Mouse (Mus musculus): ENCODE measurements around the gene Olfr618.

GRCm38 (mm10) chr7:103636795-103637194 lies 46.9 kb downstream of the Olfr618 start:
- TF ChIP-seq CTCF (IDR thresholded peaks at IDR 0.05; ENCODE audit: low read depth) (no peak), EP300 (IDR thresholded peaks at IDR 0.05; ENCODE audit: low read depth) (no peak)

All from liver, postnatal 0 days (tissue).